Mouse (Mus musculus) bone marrow macrophage, adult 2 months (primary cell): Measurements from ENCODE around the gene Mdn1.

ENCODE experiments used
- CTCF ChIP-seq: IDR thresholded peaks from 2 replicates; pipeline ENCODE4 v1.5.1; 2012; ENCODE audit warnings: low read depth, mild to moderate bottlenecking, low read length, moderate library complexity
- POLR2A ChIP-seq: IDR thresholded peaks from 2 replicates; pipeline ENCODE4 v1.6.1; 2012; ENCODE audit warnings: mild to moderate bottlenecking, low read depth, low read length, borderline replicate concordance

- no peak for TF ChIP-seq POLR2A
- TF ChIP-seq CTCF: no peak
Observed at GRCm38 (mm10) chr4:32768046-32768445, 111.1 kb downstream of the Mdn1 start.
